Mouse (Mus musculus): ENCODE results near the gene Lgals2. TPM values are rescaled to one million over a fixed set of nuclear protein-coding genes. Genes with fewer than 3 reads are reported as not detected.

Lgals2 gene
- polyA plus RNA-seq, 1 experiment from 2014 or later: not detected

- peak within 1 kb of the TSS; percentile 99 for H3K27ac ChIP-seq (ENCODE audit: low read depth, low read length)
- peaks cover 10% of the 10 kb centered on the region for H3K4me1 ChIP-seq (ENCODE audit: control insufficient read depth, insufficient read depth, low read length)
- peak within 1 kb of the TSS; percentile 59 for H3K4me3 ChIP-seq (ENCODE audit: low read depth, low read length)
- H3K27me3 ChIP-seq (ENCODE audit: control insufficient read depth, insufficient read depth, low read length): no peaks in the 10 kb centered on the region
- peak within 1 kb of the TSS; percentile 81 for H3K9ac ChIP-seq (replicated peaks; ENCODE audit: low read depth, low read length)
- peaks cover 11% of the 10 kb centered on the region; the same call in 1 of the 2 replicates for H3K36me3 ChIP-seq (ENCODE audit: control insufficient read depth, insufficient read depth, low read length)
- no peaks in the 10 kb centered on the region for H3K9me3 ChIP-seq (ENCODE audit: control insufficient read depth, low read length)
- ATAC-seq (ENCODE audit: low read depth): peak; percentile 86
- H3K4me2 ChIP-seq (ENCODE audit: low read depth, low read length): peak within 1 kb of the TSS; percentile 89
- under 1% methylated on average over 73 of the region's 95 CpGs for WGBS
These were observed 21.9 kb upstream of the Lgals2 start, which contains the start of gene Gga1 for GRCm38 (mm10) chr15:78876991-78877809. Gene Gga1 (plus strand): TSS chr15:78877190.

GRCm38 (mm10) chr15:78876258-78876696 is 20.9 kb upstream of the Lgals2 start:
- H3K27me3 ChIP-seq (ENCODE audit: control insufficient read depth, insufficient read depth, low read length): no peaks in the 10 kb centered on the region
- H3K27ac ChIP-seq (ENCODE audit: low read depth, low read length): peak overlapping the region; percentile 99
- peak; percentile 29 for ATAC-seq (ENCODE audit: low read depth)
- peak overlapping the region; percentile 81 for H3K9ac ChIP-seq (replicated peaks; ENCODE audit: low read depth, low read length)
- peaks cover 10% of the 10 kb centered on the region for H3K4me1 ChIP-seq (ENCODE audit: control insufficient read depth, insufficient read depth, low read length)
- WGBS: 4% methylated on average over 17 of the region's 17 CpGs
- H3K36me3 ChIP-seq (ENCODE audit: control insufficient read depth, insufficient read depth, low read length): peaks cover 6% of the 10 kb centered on the region; the same call in 1 of the 2 replicates
- H3K4me2 ChIP-seq (ENCODE audit: low read depth, low read length): peak overlapping the region; percentile 89
- peak overlapping the region; percentile 59 for H3K4me3 ChIP-seq (ENCODE audit: low read depth, low read length)
- H3K9me3 ChIP-seq (ENCODE audit: control insufficient read depth, low read length): no peaks in the 10 kb centered on the region

GRCm38 (mm10) chr15:78875537-78875936 is 20.2 kb upstream of the Lgals2 start:
- ATAC-seq (ENCODE audit: low read depth): no peak
- H3K27ac ChIP-seq (ENCODE audit: low read depth, low read length): peak overlapping the region; percentile 99
- peak overlapping the region; percentile 89; the same call in 1 of the 2 replicates for H3K4me2 ChIP-seq (ENCODE audit: low read depth, low read length)
- H3K9ac ChIP-seq (replicated peaks; ENCODE audit: low read depth, low read length): no peak overlapping the region
- WGBS: 76% methylated on average over 5 of the region's 5 CpGs
- no peaks in the 10 kb centered on the region for H3K36me3 ChIP-seq (ENCODE audit: control insufficient read depth, insufficient read depth, low read length)
- H3K4me1 ChIP-seq (ENCODE audit: control insufficient read depth, insufficient read depth, low read length): peaks cover 10% of the 10 kb centered on the region
- peak overlapping the region; percentile 59; the same call in 1 of the 2 replicates for H3K4me3 ChIP-seq (ENCODE audit: low read depth, low read length)
- no peaks in the 10 kb centered on the region for H3K9me3 ChIP-seq (ENCODE audit: control insufficient read depth, low read length)
- H3K27me3 ChIP-seq (ENCODE audit: control insufficient read depth, insufficient read depth, low read length): no peaks in the 10 kb centered on the region

- Histone ChIP-seq H3K9ac (replicated peaks; ENCODE audit: low read depth, low read length) (no peak overlapping the region), H3K36me3 (ENCODE audit: control insufficient read depth, insufficient read depth, low read length) (no peaks in the 10 kb centered on the region), H3K4me3 (ENCODE audit: low read depth, low read length) (no peak overlapping the region), H3K9me3 (ENCODE audit: control insufficient read depth, low read length) (no peaks in the 10 kb centered on the region), H3K27me3 (ENCODE audit: control insufficient read depth, insufficient read depth, low read length) (no peaks in the 10 kb centered on the region), H3K4me1 (ENCODE audit: control insufficient read depth, insufficient read depth, low read length) (peaks cover 10% of the 10 kb centered on the region), H3K4me2 (ENCODE audit: low read depth, low read length) (no peak overlapping the region), H3K27ac (ENCODE audit: low read depth, low read length) (no peak overlapping the region)
- 80% methylated on average over 8 of the region's 8 CpGs for WGBS
- ATAC-seq (ENCODE audit: low read depth): no peak
These were observed 19.7 kb upstream of the Lgals2 start for GRCm38 (mm10) chr15:78874989-78875388.

- 57% methylated on average over 13 of the region's 13 CpGs for WGBS
- H3K27ac ChIP-seq (ENCODE audit: low read depth, low read length): no peak overlapping the region
These were observed 18.6 kb upstream of the Lgals2 start for GRCm38 (mm10) chr15:78873803-78874435.

GRCm38 (mm10) chr15:78872021-78872608 is 16.8 kb upstream of the Lgals2 start:
- Histone ChIP-seq H3K4me1 (ENCODE audit: control insufficient read depth, insufficient read depth, low read length) (peaks cover 6% of the 10 kb centered on the region; the same call in 1 of the 2 replicates), H3K4me2 (ENCODE audit: low read depth, low read length) (no peak overlapping the region), H3K9me3 (ENCODE audit: control insufficient read depth, low read length) (no peaks in the 10 kb centered on the region), H3K9ac (replicated peaks; ENCODE audit: low read depth, low read length) (no peak overlapping the region), H3K27ac (ENCODE audit: low read depth, low read length) (no peak overlapping the region), H3K27me3 (ENCODE audit: control insufficient read depth, insufficient read depth, low read length) (no peaks in the 10 kb centered on the region), H3K36me3 (ENCODE audit: control insufficient read depth, insufficient read depth, low read length) (no peaks in the 10 kb centered on the region), H3K4me3 (ENCODE audit: low read depth, low read length) (no peak overlapping the region)
- WGBS: 63% methylated on average over 5 of the region's 5 CpGs
- no peak for ATAC-seq (ENCODE audit: low read depth)

More at GRCm38 (mm10) chr15:78873803-78874435, 18.6 kb upstream of the Lgals2 start:
- no peaks in the 10 kb centered on the region for H3K9me3 ChIP-seq (ENCODE audit: control insufficient read depth, low read length)
- no peak overlapping the region for H3K9ac ChIP-seq (replicated peaks; ENCODE audit: low read depth, low read length)
- no peak overlapping the region for H3K4me3 ChIP-seq (ENCODE audit: low read depth, low read length)
- H3K36me3 ChIP-seq (ENCODE audit: control insufficient read depth, insufficient read depth, low read length): no peaks in the 10 kb centered on the region
- peaks cover 10% of the 10 kb centered on the region for H3K4me1 ChIP-seq (ENCODE audit: control insufficient read depth, insufficient read depth, low read length)
- H3K4me2 ChIP-seq (ENCODE audit: low read depth, low read length): no peak overlapping the region
- no peak for ATAC-seq (ENCODE audit: low read depth)
- H3K27me3 ChIP-seq (ENCODE audit: control insufficient read depth, insufficient read depth, low read length): no peaks in the 10 kb centered on the region

GRCm38 (mm10) chr15:78869775-78870174 is 14.4 kb upstream of the Lgals2 start:
- Histone ChIP-seq H3K9ac (replicated peaks; ENCODE audit: low read depth, low read length) (no peak overlapping the region), H3K9me3 (ENCODE audit: control insufficient read depth, low read length) (no peaks in the 10 kb centered on the region), H3K4me2 (ENCODE audit: low read depth, low read length) (no peak overlapping the region), H3K36me3 (ENCODE audit: control insufficient read depth, insufficient read depth, low read length) (no peaks in the 10 kb centered on the region), H3K4me3 (ENCODE audit: low read depth, low read length) (no peak overlapping the region), H3K27ac (ENCODE audit: low read depth, low read length) (no peak overlapping the region), H3K27me3 (ENCODE audit: control insufficient read depth, insufficient read depth, low read length) (no peaks in the 10 kb centered on the region), H3K4me1 (ENCODE audit: control insufficient read depth, insufficient read depth, low read length) (no peaks in the 10 kb centered on the region)
- no peak for ATAC-seq (ENCODE audit: low read depth)
- 23% methylated on average over 6 of the region's 6 CpGs for WGBS

- Histone ChIP-seq H3K9ac (replicated peaks; ENCODE audit: low read depth, low read length) (0 out of 2 replicates have a peak overlapping the region, but pooled peaks have one; percentile 16), H3K4me1 (ENCODE audit: control insufficient read depth, insufficient read depth, low read length) (no peaks in the 10 kb centered on the region), H3K4me3 (ENCODE audit: low read depth, low read length) (no peak overlapping the region), H3K27ac (ENCODE audit: low read depth, low read length) (peak overlapping the region; percentile 62), H3K36me3 (ENCODE audit: control insufficient read depth, insufficient read depth, low read length) (no peaks in the 10 kb centered on the region), H3K4me2 (ENCODE audit: low read depth, low read length) (no peak overlapping the region), H3K9me3 (ENCODE audit: control insufficient read depth, low read length) (no peaks in the 10 kb centered on the region), H3K27me3 (ENCODE audit: control insufficient read depth, insufficient read depth, low read length) (no peaks in the 10 kb centered on the region)
- 36% methylated on average over 7 of the region's 7 CpGs for WGBS
- peak; percentile 56; the same call in 1 of the 2 replicates for ATAC-seq (ENCODE audit: low read depth)
These were observed 13.5 kb upstream of the Lgals2 start for GRCm38 (mm10) chr15:78868826-78869233.

Data from neural tube, embryonic 14.5 days (tissue).